Mouse (Mus musculus) heart, postnatal 36 days (tissue): ENCODE measurements around the gene Elmod3. TPM values are rescaled to one million over a fixed set of nuclear protein-coding genes. Genes with fewer than 3 reads are reported as not detected.

Experiments
- total RNA-seq, 2 experiments: library from RNA; stranded (reverse); gene quantifications; 2 replicates each; pipeline ENCODE4 v1.2.3; 2021

Gene Elmod3
- total RNA-seq, 2 experiments from 2014 or later = 13.8 to 20.0 TPM

Other genes starting within 250 kb of the Elmod3 start
- 10 to 100 TPM; 19.3 to 22.6 TPM for gene Tmem150a, start 243.0 kb downstream of the Elmod3 start, total RNA-seq
- 10 to 100 TPM; 42.8 to 47.6 TPM for gene Rnf181, start 231.5 kb downstream of the Elmod3 start, total RNA-seq
- gene Vamp5, start 217.9 kb downstream of the Elmod3 start, total RNA-seq = 10 to 100 TPM; 67.4 to 72.6 TPM
- 10 to 100 TPM; 75.7 to 81.5 TPM for gene Vamp8, start 207.7 kb downstream of the Elmod3 start, total RNA-seq
- 10 to 100 TPM; 31.1 to 31.7 TPM for gene Ggcx, start 184.1 kb downstream of the Elmod3 start, total RNA-seq
- 100 to 1,000 TPM in 1 of 2 experiments, 10 to 100 TPM in 1; 81.3 to 164 TPM for gene Mat2a, start 158.9 kb downstream of the Elmod3 start, total RNA-seq
- under 1 TPM; 0.33 to 0.35 TPM for gene Sh2d6, start 76.7 kb downstream of the Elmod3 start, total RNA-seq
- 10 to 100 TPM in 1 of 2 experiments, 1 to 10 TPM in 1; 9.0 to 10.3 TPM for gene Capg, start 54.0 kb downstream of the Elmod3 start, total RNA-seq
- 100 to 1,000 TPM; 185 to 218 TPM for gene Retsat, start 62 bp upstream of the Elmod3 start, total RNA-seq
- gene Tgoln1, start 18.6 kb upstream of the Elmod3 start, total RNA-seq = 10 to 100 TPM; 56.9 to 61.9 TPM
- gene Tcf7l1, start 190.8 kb upstream of the Elmod3 start, total RNA-seq = 10 to 100 TPM; 10.5 to 11.9 TPM